Mouse (Mus musculus): ENCODE data around the gene Grin3b.

- no peak for TF ChIP-seq CTCF (IDR thresholded peaks at IDR 0.05; ENCODE audit: low read depth, low read length)
- TF ChIP-seq GATA1 (IDR thresholded peaks at IDR 0.05; ENCODE audit: borderline replicate concordance, low read length) = no peak
These were observed 32.6 kb upstream of the Grin3b start for GRCm38 (mm10) chr10:79937775-79938526.
